Mouse (Mus musculus) intestine, embryonic 14.5 days (tissue): ENCODE measurements at regions not wholly inside any gene's neighbourhood (a gene's known extent, or its start where the extent isn't known, plus 50 kb on each side); places are given as distances from the start of the nearest gene placed in this dataset.

Experiments
- ATAC-seq: fragments of 200-750 bp; cut with Nextera tagmentation; replicated peaks from 2 replicates; pipeline ENCODE4 v1.8.0; 2017; ENCODE audit warnings: low read depth, moderate number of reproducible peaks, moderate TSS enrichment, moderate library complexity; ENCODE audit not compliant: low FRiP score, low TSS enrichment
- DNase-seq: peaks from one replicate; pipeline ENCODE4 v3.0.0-alpha.2; 2018; ENCODE audit warnings: low spot score
- H3K27ac ChIP-seq: fragments of 300-500 bp; sonication (generic); 2 replicates; pipeline ENCODE4 v1.5.1; 2014; ENCODE audit warnings: low read depth, mild to moderate bottlenecking, control low read depth
- H3K27me3 ChIP-seq: fragments of 300-500 bp; sonication (generic); replicated peaks from 2 replicates; pipeline ENCODE4 v1.6.1; 2014; ENCODE audit warnings: low read length, control low read depth; ENCODE audit not compliant: control insufficient read depth, insufficient read depth
- H3K36me3 ChIP-seq: fragments of 300-500 bp; sonication (generic); 2 replicates; pipeline ENCODE4 v1.6.1; 2014; ENCODE audit warnings: low read length, control low read depth; ENCODE audit not compliant: control insufficient read depth, insufficient read depth
- H3K4me1 ChIP-seq: fragments of 300-500 bp; sonication (generic); replicated peaks from 2 replicates; pipeline ENCODE4 v1.6.1; 2014; ENCODE audit warnings: low read length, control low read depth, mixed read lengths; ENCODE audit not compliant: control insufficient read depth, insufficient read depth
- H3K4me2 ChIP-seq: fragments of 300-500 bp; sonication (generic); 2 replicates; pipeline ENCODE4 v1.6.1; 2014; ENCODE audit warnings: low read length
- H3K4me3 ChIP-seq: fragments of 300-500 bp; sonication (generic); 2 replicates; pipeline ENCODE4 v1.5.1; 2014; ENCODE audit warnings: low read depth, low read length, control low read depth, mixed read lengths
- H3K9ac ChIP-seq: fragments of 300-500 bp; sonication (generic); 2 replicates; pipeline ENCODE4 v1.6.1; 2014; ENCODE audit warnings: mild to moderate bottlenecking, low read length
- H3K9me3 ChIP-seq: fragments of 300-500 bp; sonication (generic); 2 replicates; pipeline ENCODE4 v1.6.1; 2016; ENCODE audit warnings: low read length, control low read depth; ENCODE audit not compliant: control insufficient read depth
- WGBS: fragments of 180-500 bp; shearing (Covaris S2); extraction: QIAGEN DNeasy Blood & Tissue Kit; methylation state at CpG from one replicate; pipeline ENCODE4 v1.1.7; 2014; 5-methylcytosine and 5-hydroxymethylcytosine counted together

GRCm38 (mm10) chr13:69260972-69261371 lies 261.6 kb upstream of the Adcy2 start:
- no peak overlapping the region for H3K9ac ChIP-seq
- no peaks in the 10 kb centered on the region for H3K27me3 ChIP-seq
- DNase-seq (peak; percentile 28), ATAC-seq (no peak)
- no peaks in the 10 kb centered on the region for H3K36me3 ChIP-seq
- no peaks in the 10 kb centered on the region for H3K4me1 ChIP-seq
- 66% methylated on average over 4 of the region's 4 CpGs for WGBS
- no peak overlapping the region for H3K27ac ChIP-seq
- no peaks in the 10 kb centered on the region for H3K9me3 ChIP-seq
- H3K4me3 ChIP-seq: no peak overlapping the region
- no peak overlapping the region for H3K4me2 ChIP-seq

- Histone ChIP-seq H3K4me1 (no peaks in the 10 kb centered on the region), H3K9me3 (no peaks in the 10 kb centered on the region), H3K9ac (no peak overlapping the region), H3K4me2 (no peak overlapping the region), H3K36me3 (no peaks in the 10 kb centered on the region), H3K27ac (no peak overlapping the region), H3K4me3 (no peak overlapping the region), H3K27me3 (no peaks in the 10 kb centered on the region)
- ATAC-seq (no peak), DNase-seq (peak; percentile 24)
- WGBS: 90% methylated on average over 3 of the region's 3 CpGs
Observed at GRCm38 (mm10) chr13:69263722-69264121, 264.4 kb upstream of the Adcy2 start.

GRCm38 (mm10) chr13:69266071-69266470 lies 266.7 kb upstream of the Adcy2 start:
- DNase-seq: no peak
- no peak overlapping the region for H3K27ac ChIP-seq
- WGBS: 81% methylated on average over 1 of the region's 1 CpGs

GRCm38 (mm10) chr13:69272506-69272905 lies 261.0 kb upstream of the Nsun2 start:
- WGBS: 21% methylated on average over 3 of the region's 3 CpGs
- H3K27me3 ChIP-seq: no peaks in the 10 kb centered on the region
- no peak for ATAC-seq
- H3K4me3 ChIP-seq: no peak overlapping the region
- no peaks in the 10 kb centered on the region for H3K9me3 ChIP-seq
- H3K4me1 ChIP-seq: no peaks in the 10 kb centered on the region; the same call in 1 of the 2 replicates
- H3K27ac ChIP-seq: no peak overlapping the region
- DNase-seq: peak; percentile 20
- H3K4me2 ChIP-seq: no peak overlapping the region
- H3K36me3 ChIP-seq: no peaks in the 10 kb centered on the region
- no peak overlapping the region for H3K9ac ChIP-seq

More at GRCm38 (mm10) chr13:69266071-69266470, 266.7 kb upstream of the Adcy2 start:
- Histone ChIP-seq H3K4me2 (no peak overlapping the region), H3K9me3 (no peaks in the 10 kb centered on the region), H3K9ac (no peak overlapping the region), H3K27me3 (no peaks in the 10 kb centered on the region), H3K36me3 (no peaks in the 10 kb centered on the region), H3K4me3 (no peak overlapping the region), H3K4me1 (no peaks in the 10 kb centered on the region)
- no peak for ATAC-seq

GRCm38 (mm10) chr13:69279647-69280046 lies 253.9 kb upstream of the Nsun2 start:
- Histone ChIP-seq H3K4me3 (no peak overlapping the region), H3K36me3 (no peaks in the 10 kb centered on the region), H3K4me1 (no peaks in the 10 kb centered on the region), H3K9ac (no peak overlapping the region), H3K4me2 (no peak overlapping the region), H3K9me3 (no peaks in the 10 kb centered on the region), H3K27ac (no peak overlapping the region), H3K27me3 (no peaks in the 10 kb centered on the region)
- DNase-seq (no peak), ATAC-seq (no peak)
- 53% methylated on average over 8 of the region's 8 CpGs for WGBS

- no peak for ATAC-seq
- Histone ChIP-seq H3K27ac (no peak overlapping the region), H3K9ac (no peak overlapping the region), H3K9me3 (no peaks in the 10 kb centered on the region), H3K36me3 (no peaks in the 10 kb centered on the region), H3K4me1 (no peaks in the 10 kb centered on the region), H3K27me3 (no peaks in the 10 kb centered on the region), H3K4me2 (no peak overlapping the region), H3K4me3 (no peak overlapping the region)
- WGBS: 91% methylated on average over 1 of the region's 1 CpGs
- no peak for DNase-seq
Observed at GRCm38 (mm10) chr13:69294483-69294882, 239.1 kb upstream of the Nsun2 start.

- Histone ChIP-seq H3K9ac (no peak overlapping the region), H3K27me3 (no peaks in the 10 kb centered on the region), H3K27ac (no peak overlapping the region), H3K4me1 (no peaks in the 10 kb centered on the region), H3K4me2 (no peak overlapping the region), H3K9me3 (no peaks in the 10 kb centered on the region), H3K36me3 (no peaks in the 10 kb centered on the region), H3K4me3 (no peak overlapping the region)
- 89% methylated on average over 2 of the region's 2 CpGs for WGBS
- DNase-seq (no peak), ATAC-seq (no peak)
Observed at GRCm38 (mm10) chr13:69303316-69303715, 230.2 kb upstream of the Nsun2 start.

- Histone ChIP-seq H3K4me3 (no peak overlapping the region), H3K27ac (no peak overlapping the region), H3K4me1 (no peaks in the 10 kb centered on the region), H3K9me3 (no peaks in the 10 kb centered on the region), H3K36me3 (no peaks in the 10 kb centered on the region), H3K9ac (no peak overlapping the region), H3K27me3 (no peaks in the 10 kb centered on the region), H3K4me2 (no peak overlapping the region)
- 74% methylated on average over 8 of the region's 8 CpGs for WGBS
- DNase-seq: peak; percentile 9
- ATAC-seq: no peak
Observed at GRCm38 (mm10) chr13:69330412-69331000, 203.0 kb upstream of the Nsun2 start.
